Mouse (Mus musculus) small intestine, adult 2 months (tissue): Measurements from ENCODE around the gene Lce3f. TPM values are rescaled to one million over a fixed set of nuclear protein-coding genes. Genes with fewer than 3 reads are reported as not detected.
A peak's percentile ranks its signal among the peaks of the same experiment; 100 is the strongest.

ENCODE experiments used
- H3K27ac ChIP-seq: fragments of 200-500 bp; 2 replicates; pipeline ENCODE4 v1.5.1; 2012; ENCODE audit warnings: low read depth, low read length, control low read depth, inconsistent platforms; ENCODE audit not compliant: insufficient read depth
- H3K27me3 ChIP-seq: fragments of 200-500 bp; 2 replicates; pipeline ENCODE4 v1.6.1; 2012; ENCODE audit warnings: mild to moderate bottlenecking, moderate library complexity, low read length, inconsistent platforms; ENCODE audit not compliant: control insufficient read depth, insufficient read depth
- H3K36me3 ChIP-seq: fragments of 200-500 bp; 2 replicates; pipeline ENCODE4 v1.6.1; 2012; ENCODE audit warnings: mild to moderate bottlenecking, low read length, control low read depth, inconsistent platforms; ENCODE audit not compliant: control insufficient read depth, insufficient read depth
- H3K4me1 ChIP-seq: fragments of 200-500 bp; 2 replicates; pipeline ENCODE4 v1.6.1; 2012; ENCODE audit warnings: low read length, inconsistent platforms, mixed read lengths; ENCODE audit not compliant: control insufficient read depth, insufficient read depth, insufficient read length
- H3K4me3 ChIP-seq: fragments of 200-500 bp; 2 replicates; pipeline ENCODE4 v1.5.1; 2012; ENCODE audit warnings: low read depth, mild to moderate bottlenecking, control low read depth, inconsistent platforms, low read length, moderate library complexity
- CTCF ChIP-seq: fragments of 200-500 bp; IDR thresholded peaks from 2 replicates; pipeline ENCODE4 v1.5.1; 2012; ENCODE audit warnings: low read depth, mild to moderate bottlenecking, control low read depth, inconsistent platforms, low read length, moderate library complexity, mixed read lengths; ENCODE audit not compliant: insufficient replicate concordance, insufficient read length; ENCODE audit errors: extremely low read depth
- POLR2A ChIP-seq: fragments of 200-500 bp; IDR thresholded peaks from 2 replicates; pipeline ENCODE4 v1.6.1; 2012; ENCODE audit warnings: low read depth, mild to moderate bottlenecking, control low read depth, inconsistent platforms, low read length, moderate library complexity
- WGBS: fragments of 180-500 bp; shearing (Covaris S2); methylation state at CpG from one replicate; pipeline ENCODE4 v1.1.7; 2018; 5-methylcytosine and 5-hydroxymethylcytosine counted together
- polyA plus RNA-seq: library from polyadenylated mRNA; depleted of rRNA; stranded (reverse); fragments of >200 nt; gene quantifications from 2 replicates; pipeline ENCODE4 v1.2.3, GENCODE M21; 2012; rRNA removed

Gene Lce3f
- polyA plus RNA-seq, result 0.63 TPM in 1 of 2 replicates, not detected in the other

DNA sequence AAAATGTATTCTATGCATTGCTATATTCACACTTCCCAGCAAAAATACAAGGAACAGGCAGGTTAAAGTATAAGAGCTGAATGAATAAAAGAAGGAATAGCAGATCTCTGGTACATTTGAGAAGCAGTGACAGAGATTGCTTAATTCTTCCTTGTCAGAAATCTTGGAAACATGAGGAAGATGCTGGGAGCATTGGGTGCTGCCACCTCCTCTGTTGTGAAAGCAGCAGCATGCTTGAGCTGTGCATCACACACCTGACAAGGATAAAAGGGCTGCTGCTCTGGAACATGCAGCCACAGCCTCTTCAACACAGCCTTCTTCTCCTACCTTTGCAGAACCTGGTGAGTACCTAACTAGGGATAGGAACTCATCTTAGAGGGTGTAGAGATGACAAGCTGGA, at the start of gene Lce3f:
Gene Lce3f (plus strand): TSS at position 301 of the 400 bp plus-strand sequence.
- Histone ChIP-seq H3K36me3 (no peaks in the 10 kb centered on the region), H3K4me1 (no peaks in the 10 kb centered on the region), H3K27ac (no peak within 1 kb of the TSS), H3K27me3 (no peaks in the 10 kb centered on the region), H3K4me3 (no peak within 1 kb of the TSS)
- TF ChIP-seq POLR2A (no peak), CTCF (no peak)

DNA sequence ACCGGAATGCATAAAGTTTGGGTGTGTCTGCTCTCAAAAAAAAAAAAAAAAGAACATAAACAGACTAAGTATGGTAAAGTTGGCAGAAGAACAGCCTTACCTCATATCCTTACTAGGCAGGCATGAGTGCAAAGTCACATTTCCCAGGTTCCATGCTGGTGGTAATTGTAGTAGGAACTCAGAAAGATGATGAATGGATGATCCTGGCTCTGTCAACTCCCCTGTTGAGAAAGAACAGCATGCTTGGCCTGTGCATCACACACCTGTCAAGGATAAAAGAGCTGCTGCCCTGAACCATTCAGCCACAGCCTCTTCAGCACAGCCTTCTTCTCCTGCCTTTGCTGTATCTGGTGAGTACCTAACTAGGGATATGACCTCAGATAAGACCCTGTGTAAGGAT, 47.8 kb upstream of the Lce3f start, which contains the start of gene Lce3c:
Gene Lce3c (plus strand): TSS at position 301 of the 400 bp plus-strand sequence.
- Histone ChIP-seq H3K27me3 (no peaks in the 10 kb centered on the region), H3K27ac (no peak within 1 kb of the TSS), H3K36me3 (no peaks in the 10 kb centered on the region), H3K4me3 (no peak within 1 kb of the TSS), H3K4me1 (no peaks in the 10 kb centered on the region)
- WGBS, result 40% methylated on average over 1 of the region's 1 CpGs
- TF ChIP-seq POLR2A, result no peak
- no peak for TF ChIP-seq CTCF

DNA sequence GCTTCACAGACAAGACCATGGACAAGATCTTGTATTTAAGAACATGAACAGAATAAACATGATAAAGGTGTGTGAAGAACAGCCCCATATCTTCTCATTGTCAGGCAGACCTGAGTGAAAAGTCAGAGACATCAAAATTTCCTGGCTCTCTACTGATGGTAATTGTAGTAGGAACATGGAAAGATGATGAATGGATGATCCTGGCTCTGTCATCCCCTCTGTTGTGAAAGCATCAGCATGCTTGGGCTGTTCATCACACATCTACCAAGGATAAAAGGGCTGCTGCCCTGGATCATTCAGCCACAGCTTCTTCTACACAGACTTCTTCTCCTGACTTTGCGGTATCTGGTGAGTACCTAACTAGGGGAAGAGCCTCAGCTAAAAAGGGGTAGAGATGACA, 34.9 kb upstream of the Lce3f start, which contains the start of gene Lce3d:
Gene Lce3d (plus strand): TSS at position 301 of the 400 bp plus-strand sequence.
- Histone ChIP-seq H3K27ac (no peak within 1 kb of the TSS), H3K4me3 (no peak within 1 kb of the TSS), H3K36me3 (no peaks in the 10 kb centered on the region), H3K4me1 (no peaks in the 10 kb centered on the region), H3K27me3 (no peaks in the 10 kb centered on the region)
- TF ChIP-seq CTCF (no peak), POLR2A (no peak)
- 100% methylated on average over 1 of the region's 1 CpGs for WGBS

DNA sequence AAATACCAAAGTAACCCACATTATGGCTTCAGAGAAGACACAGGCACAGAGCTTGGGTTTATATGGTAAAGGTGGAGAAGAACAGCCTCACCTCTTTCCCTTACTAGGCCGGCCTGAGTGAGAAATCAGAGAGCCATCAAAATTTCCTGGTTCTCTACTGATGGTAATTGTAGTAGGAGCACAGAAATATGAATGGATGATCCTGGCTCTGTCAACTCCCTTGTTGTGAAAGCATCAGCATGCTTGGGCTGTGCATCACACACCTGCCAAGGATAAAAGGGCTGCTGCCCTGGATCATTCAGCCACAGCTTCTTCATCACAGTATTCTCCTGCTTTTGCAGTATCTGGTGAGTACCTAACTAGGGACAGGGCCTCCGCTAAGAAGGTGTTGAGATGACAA, 25.3 kb upstream of the Lce3f start, which contains the start of gene Lce3e:
Gene Lce3e (plus strand): TSS at position 301 of the 400 bp plus-strand sequence.
- TF ChIP-seq CTCF (no peak), POLR2A (no peak)
- no peak within 1 kb of the TSS for H3K4me3 ChIP-seq
- no peaks in the 10 kb centered on the region for H3K36me3 ChIP-seq
- no peaks in the 10 kb centered on the region for H3K4me1 ChIP-seq
- H3K27me3 ChIP-seq, result no peaks in the 10 kb centered on the region
- no peak within 1 kb of the TSS for H3K27ac ChIP-seq
- WGBS, result 89% methylated on average over 2 of the region's 2 CpGs

DNA sequence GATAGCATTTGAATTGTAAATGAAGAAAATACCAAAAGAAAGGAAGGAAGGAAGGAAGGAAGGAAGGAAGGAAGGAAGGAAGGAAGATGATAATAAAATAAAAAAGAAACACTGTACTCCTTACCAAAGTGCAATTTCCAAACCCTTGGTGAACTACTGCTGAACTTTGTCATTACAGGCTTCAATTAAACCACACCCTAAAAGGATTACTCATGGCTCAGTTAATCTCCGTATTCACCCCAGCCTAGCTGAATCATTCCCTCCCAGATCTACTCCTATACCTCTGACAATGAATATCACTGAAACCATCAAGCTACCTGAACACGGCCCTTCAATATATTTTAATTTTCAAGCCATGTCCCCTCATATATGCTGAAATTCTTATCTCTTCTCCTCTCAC, 13.5 kb upstream of the Lce3f start:
- no peaks in the 10 kb centered on the region for H3K27me3 ChIP-seq
- no peak for TF ChIP-seq POLR2A
- TF ChIP-seq CTCF, result no peak
- no peak overlapping the region for H3K4me3 ChIP-seq
- no peaks in the 10 kb centered on the region for H3K36me3 ChIP-seq
- 34% methylated on average over 2 of the region's 2 CpGs for WGBS
- H3K4me1 ChIP-seq, result peaks cover 5% of the 10 kb centered on the region; the same call in 1 of the 2 replicates
- H3K27ac ChIP-seq, result no peak overlapping the region

- no peaks in the 10 kb centered on the region for H3K4me1 ChIP-seq
- H3K4me3 ChIP-seq, result no peak overlapping the region
- no peaks in the 10 kb centered on the region for H3K27me3 ChIP-seq
- no peaks in the 10 kb centered on the region for H3K36me3 ChIP-seq
- peak; percentile 89 for TF ChIP-seq CTCF
- no peak for TF ChIP-seq POLR2A
- WGBS, result 3% methylated on average over 7 of the region's 7 CpGs
- no peak overlapping the region for H3K27ac ChIP-seq
Observed at GRCm38 (mm10) chr3:92998691-92999090, 6.7 kb downstream of the Lce3f start.

DNA sequence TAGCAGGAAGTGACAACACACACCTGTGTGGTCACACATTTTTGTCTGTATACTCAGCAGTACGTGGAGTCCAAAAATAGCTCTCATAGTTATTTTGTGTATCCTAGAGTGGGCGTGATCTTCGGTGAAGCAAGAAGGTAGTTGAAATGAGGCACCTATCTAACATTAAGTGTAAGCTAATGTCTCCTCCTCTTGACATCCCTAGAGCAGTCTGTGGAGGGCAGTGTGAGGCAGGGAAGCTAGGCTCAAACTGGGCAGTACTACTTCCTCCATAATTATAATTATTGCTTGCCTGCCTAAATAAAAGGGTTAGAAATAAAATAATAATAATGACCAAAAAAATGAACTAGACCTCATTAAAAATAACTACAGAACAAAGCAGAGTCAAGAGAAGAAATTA, 8.6 kb downstream of the Lce3f start:
- no peak overlapping the region for H3K27ac ChIP-seq

GRCm38 (mm10) chr3:93002843-93003242, 10.8 kb downstream of the Lce3f start:
- no peak overlapping the region for H3K27ac ChIP-seq
- H3K4me1 ChIP-seq, result no peaks in the 10 kb centered on the region
- no peaks in the 10 kb centered on the region for H3K27me3 ChIP-seq
- WGBS, result 59% methylated on average over 4 of the region's 4 CpGs
- no peaks in the 10 kb centered on the region for H3K36me3 ChIP-seq
- no peak for TF ChIP-seq POLR2A
- TF ChIP-seq CTCF, result no peak
- no peak overlapping the region for H3K4me3 ChIP-seq

More for the DNA sequence above, 8.6 kb downstream of the Lce3f start:
- Histone ChIP-seq H3K4me3 (no peak overlapping the region), H3K36me3 (no peaks in the 10 kb centered on the region), H3K27me3 (no peaks in the 10 kb centered on the region), H3K4me1 (no peaks in the 10 kb centered on the region)
- 62% methylated on average over 3 of the region's 3 CpGs for WGBS
- TF ChIP-seq CTCF, result no peak
- no peak for TF ChIP-seq POLR2A
